Mouse (Mus musculus): ENCODE measurements around the gene Adgrb3.

GRCm38 (mm10) chr1:25023156-25023555 is 806.4 kb downstream of the Adgrb3 start:
- TF ChIP-seq CTCF (conservative IDR thresholded peaks at IDR 0.05; ENCODE audit: low read length) (no peak), POU5F1 (IDR thresholded peaks at IDR 0.05; ENCODE audit: borderline replicate concordance, low read length) (no peak), NANOG (IDR thresholded peaks at IDR 0.05; ENCODE audit: borderline replicate concordance, low read length) (no peak)

Measured in E14TG2a.4 (cell line).